Mouse (Mus musculus): ENCODE results near the gene Cnnm4. TPM values are rescaled to one million over a fixed set of nuclear protein-coding genes. Genes with fewer than 3 reads are reported as not detected.
A peak's percentile ranks its signal among the peaks of the same experiment; 100 is the strongest.

Cnnm4 gene
- polyA plus RNA-seq, 1 experiment from 2014 or later = 13.4 TPM

GRCm38 (mm10) chr1:36478343-36478795, 6.9 kb downstream of the Cnnm4 start:
- no peak overlapping the region for H3K27ac ChIP-seq
- no peaks in the 10 kb centered on the region for H3K36me3 ChIP-seq
- H3K4me1 ChIP-seq (replicated peaks) = peaks cover 46% of the 10 kb centered on the region
- WGBS = 64% methylated on average over 2 of the region's 2 CpGs
- H3K4me3 ChIP-seq = no peak overlapping the region
- DNase-seq (ENCODE audit: low spot score) = no peak
- H3K27me3 ChIP-seq (ENCODE audit: insufficient read depth, poor library complexity, severe bottlenecking) = peaks cover 10% of the 10 kb centered on the region; the same call in 1 of the 2 replicates
- H3K9me3 ChIP-seq = no peaks in the 10 kb centered on the region

GRCm38 (mm10) chr1:36479903-36480899, 8.8 kb downstream of the Cnnm4 start:
- DNase-seq (ENCODE audit: low spot score) = no peak
- Histone ChIP-seq H3K9me3 (no peaks in the 10 kb centered on the region), H3K27ac (no peak overlapping the region), H3K4me3 (no peak overlapping the region), H3K4me1 (replicated peaks) (peaks cover 31% of the 10 kb centered on the region), H3K36me3 (no peaks in the 10 kb centered on the region), H3K27me3 (ENCODE audit: insufficient read depth, poor library complexity, severe bottlenecking) (0 out of 2 replicates have a peak, but pooled peaks cover 6% of the 10 kb centered on the region)
- WGBS = 88% methylated on average over 12 of the region's 12 CpGs

GRCm38 (mm10) chr1:36483825-36484224, 12.4 kb downstream of the Cnnm4 start:
- H3K4me1 ChIP-seq (replicated peaks) = peaks cover 17% of the 10 kb centered on the region
- no peaks in the 10 kb centered on the region for H3K36me3 ChIP-seq
- H3K27me3 ChIP-seq (ENCODE audit: insufficient read depth, poor library complexity, severe bottlenecking) = 0 out of 2 replicates have a peak, but pooled peaks cover 6% of the 10 kb centered on the region
- WGBS = 71% methylated on average over 4 of the region's 4 CpGs
- DNase-seq (ENCODE audit: low spot score) = no peak
- H3K9me3 ChIP-seq = no peaks in the 10 kb centered on the region
- H3K27ac ChIP-seq = no peak overlapping the region
- no peak overlapping the region for H3K4me3 ChIP-seq

- DNase-seq (ENCODE audit: low spot score) = no peak
- Histone ChIP-seq H3K9me3 (no peaks in the 10 kb centered on the region), H3K36me3 (no peaks in the 10 kb centered on the region), H3K27ac (no peak overlapping the region), H3K4me1 (replicated peaks) (peaks cover 15% of the 10 kb centered on the region), H3K4me3 (no peak overlapping the region), H3K27me3 (ENCODE audit: insufficient read depth, poor library complexity, severe bottlenecking) (0 out of 2 replicates have a peak, but pooled peaks cover 6% of the 10 kb centered on the region)
- 88% methylated on average over 7 of the region's 7 CpGs for WGBS
These were observed 13.7 kb downstream of the Cnnm4 start for GRCm38 (mm10) chr1:36485080-36485479.

GRCm38 (mm10) chr1:36487111-36487510, 15.7 kb downstream of the Cnnm4 start:
- H3K4me1 ChIP-seq (replicated peaks) = peaks cover 17% of the 10 kb centered on the region
- peak; percentile 43 for DNase-seq (ENCODE audit: low spot score)
- no peaks in the 10 kb centered on the region for H3K36me3 ChIP-seq
- 55% methylated on average over 9 of the region's 9 CpGs for WGBS
- peak overlapping the region; percentile 12; the same call in 1 of the 2 replicates for H3K27ac ChIP-seq
- H3K9me3 ChIP-seq = no peaks in the 10 kb centered on the region
- H3K4me3 ChIP-seq = no peak overlapping the region
- H3K27me3 ChIP-seq (ENCODE audit: insufficient read depth, poor library complexity, severe bottlenecking) = no peaks in the 10 kb centered on the region

- H3K4me1 ChIP-seq (replicated peaks) = peaks cover 23% of the 10 kb centered on the region
- H3K4me3 ChIP-seq = no peak overlapping the region
- no peaks in the 10 kb centered on the region for H3K27me3 ChIP-seq (ENCODE audit: insufficient read depth, poor library complexity, severe bottlenecking)
- no peaks in the 10 kb centered on the region for H3K36me3 ChIP-seq
- no peak overlapping the region for H3K27ac ChIP-seq
- no peak for DNase-seq (ENCODE audit: low spot score)
- 75% methylated on average over 6 of the region's 6 CpGs for WGBS
- H3K9me3 ChIP-seq = no peaks in the 10 kb centered on the region
These were observed 18.2 kb downstream of the Cnnm4 start for GRCm38 (mm10) chr1:36489661-36490060.

DNA sequence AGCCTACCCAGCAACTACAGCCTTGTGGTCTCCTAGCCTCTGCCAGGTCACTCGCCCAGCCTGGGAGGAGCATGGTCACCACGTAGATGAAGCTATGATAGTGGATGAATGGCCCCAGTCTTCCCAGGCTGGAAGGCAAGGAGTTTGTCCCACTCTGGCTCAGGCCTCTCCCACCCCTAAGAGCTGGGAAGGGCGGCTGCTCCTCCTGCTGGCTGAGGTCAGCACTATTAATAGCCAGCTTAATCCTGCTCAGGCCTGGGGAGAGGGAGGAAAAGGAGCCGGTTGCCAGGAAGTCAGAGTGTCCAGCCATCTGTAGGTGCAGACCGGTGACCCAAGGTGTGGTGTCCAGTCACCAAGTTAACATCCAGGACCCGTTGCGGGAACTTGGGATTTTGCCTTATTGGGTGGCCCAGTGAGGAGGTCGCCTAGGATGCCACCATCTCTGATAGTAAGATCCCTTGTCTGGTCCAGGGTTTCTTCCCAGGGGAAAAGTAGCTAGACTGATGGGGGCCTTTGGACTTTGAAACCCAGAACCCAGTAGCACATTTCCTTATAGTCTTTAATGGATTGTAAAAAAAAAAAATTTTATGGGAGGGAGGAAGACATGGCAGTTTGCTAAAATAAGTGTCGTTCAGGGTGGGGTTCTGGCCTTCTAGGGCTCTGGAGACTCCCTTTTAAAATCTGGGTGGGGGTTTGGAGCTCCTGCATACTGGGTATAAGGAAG, 21.2 kb downstream of the Cnnm4 start:
- H3K27ac ChIP-seq = no peak overlapping the region
- DNase-seq (ENCODE audit: low spot score) = peak; percentile 47
- no peaks in the 10 kb centered on the region for H3K9me3 ChIP-seq
- no peaks in the 10 kb centered on the region for H3K36me3 ChIP-seq
- no peak overlapping the region for H3K4me3 ChIP-seq
- no peaks in the 10 kb centered on the region for H3K27me3 ChIP-seq (ENCODE audit: insufficient read depth, poor library complexity, severe bottlenecking)
- peaks cover 13% of the 10 kb centered on the region for H3K4me1 ChIP-seq (replicated peaks)
- 55% methylated on average over 9 of the region's 9 CpGs for WGBS

GRCm38 (mm10) chr1:36493299-36493698, 21.9 kb downstream of the Cnnm4 start:
- peaks cover 12% of the 10 kb centered on the region for H3K4me1 ChIP-seq (replicated peaks)
- no peak for DNase-seq (ENCODE audit: low spot score)
- no peaks in the 10 kb centered on the region for H3K27me3 ChIP-seq (ENCODE audit: insufficient read depth, poor library complexity, severe bottlenecking)
- no peaks in the 10 kb centered on the region for H3K9me3 ChIP-seq
- H3K4me3 ChIP-seq = no peak overlapping the region
- no peaks in the 10 kb centered on the region for H3K36me3 ChIP-seq
- H3K27ac ChIP-seq = no peak overlapping the region
- 78% methylated on average over 6 of the region's 6 CpGs for WGBS

DNA sequence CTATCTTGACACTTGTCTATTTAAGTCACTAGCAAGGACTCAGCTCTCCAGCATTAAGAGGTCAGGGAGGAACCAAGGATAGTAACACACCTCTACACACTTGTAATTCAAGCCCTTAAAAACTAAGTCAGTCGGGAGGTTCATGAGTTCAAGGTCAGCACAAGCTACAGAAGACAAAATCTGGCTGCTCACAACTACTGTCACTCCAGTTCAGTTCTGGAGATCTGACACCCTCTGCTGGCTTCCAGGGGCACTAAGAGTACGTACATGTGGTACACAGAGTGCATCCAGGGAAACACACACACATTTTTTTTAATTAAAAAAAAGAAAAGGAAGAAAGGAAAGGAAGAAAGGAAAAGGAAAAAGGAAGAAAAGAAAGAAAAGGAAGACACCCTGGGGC, 25.3 kb downstream of the Cnnm4 start:
- Histone ChIP-seq H3K9me3 (no peaks in the 10 kb centered on the region), H3K27ac (no peak overlapping the region), H3K36me3 (peaks cover 23% of the 10 kb centered on the region), H3K27me3 (ENCODE audit: insufficient read depth, poor library complexity, severe bottlenecking) (no peaks in the 10 kb centered on the region), H3K4me1 (replicated peaks) (peaks cover 12% of the 10 kb centered on the region), H3K4me3 (no peak overlapping the region)
- 59% methylated on average over 2 of the region's 2 CpGs for WGBS
- DNase-seq (ENCODE audit: low spot score) = no peak

GRCm38 (mm10) chr1:36497312-36497711, 25.9 kb downstream of the Cnnm4 start:
- Histone ChIP-seq H3K27ac (no peak overlapping the region), H3K27me3 (ENCODE audit: insufficient read depth, poor library complexity, severe bottlenecking) (no peaks in the 10 kb centered on the region), H3K9me3 (no peaks in the 10 kb centered on the region), H3K36me3 (peaks cover 23% of the 10 kb centered on the region), H3K4me1 (replicated peaks) (peaks cover 7% of the 10 kb centered on the region), H3K4me3 (no peak overlapping the region)
- no peak for DNase-seq (ENCODE audit: low spot score)
- WGBS = 72% methylated on average over 2 of the region's 2 CpGs

DNA sequence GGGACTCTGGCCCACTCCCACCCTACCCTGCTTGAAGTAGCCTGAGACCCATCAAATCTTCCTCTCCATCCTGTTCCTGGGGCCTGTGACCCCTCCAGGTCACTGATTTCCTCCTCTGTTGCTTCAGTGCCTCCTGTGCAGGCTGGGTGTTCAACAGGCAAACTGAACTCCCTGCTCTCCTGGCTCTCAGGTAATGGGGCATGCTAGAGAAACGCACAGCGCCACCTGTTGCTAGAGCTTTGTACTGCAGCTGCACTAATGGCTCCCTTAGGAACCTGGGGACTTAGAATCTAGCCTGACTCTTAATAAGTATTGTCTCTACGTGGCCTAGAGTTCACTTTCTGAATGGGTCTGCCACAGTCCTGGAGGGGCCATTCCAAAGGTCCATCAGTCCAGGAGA, 29.8 kb downstream of the Cnnm4 start:
- H3K9me3 ChIP-seq = no peaks in the 10 kb centered on the region
- 8% methylated on average over 3 of the region's 3 CpGs for WGBS
- H3K36me3 ChIP-seq = peaks cover 40% of the 10 kb centered on the region
- no peaks in the 10 kb centered on the region for H3K27me3 ChIP-seq (ENCODE audit: insufficient read depth, poor library complexity, severe bottlenecking)
- no peaks in the 10 kb centered on the region; the same call in 1 of the 2 replicates for H3K4me1 ChIP-seq (replicated peaks)
- no peak overlapping the region for H3K4me3 ChIP-seq
- peak; percentile 67 for DNase-seq (ENCODE audit: low spot score)
- no peak overlapping the region for H3K27ac ChIP-seq

GRCm38 (mm10) chr1:36508238-36508637, 36.8 kb downstream of the Cnnm4 start:
- Histone ChIP-seq H3K4me3 (no peak overlapping the region), H3K9me3 (no peaks in the 10 kb centered on the region), H3K27me3 (ENCODE audit: insufficient read depth, poor library complexity, severe bottlenecking) (no peaks in the 10 kb centered on the region), H3K36me3 (peaks cover 23% of the 10 kb centered on the region), H3K4me1 (replicated peaks) (peaks cover 5% of the 10 kb centered on the region), H3K27ac (no peak overlapping the region)
- 91% methylated on average over 5 of the region's 5 CpGs for WGBS
- no peak for DNase-seq (ENCODE audit: low spot score)
